Comparison of ENCODE assay signal across 8 mouse cellular contexts in genomic region chr1:93210213-93210641, GRCm38 (mm10). TPM values are rescaled to one million over a fixed set of nuclear protein-coding genes. Genes with fewer than 3 reads are reported as not detected.
DNase-seq lines count a peak whose midpoint lies in the region; ATAC-seq and TF ChIP-seq lines count a peak whose summit lies in the region.

No protein-coding gene starts in this region.

- no peak overlapping the region for H3K9ac ChIP-seq in hindbrain, embryonic 14.5 days
- H3K9ac ChIP-seq in stomach, embryonic 16.5 days (ENCODE audit: low read length): no peak overlapping the region

- in situ Hi-C loops in Patski (cut with MboI; ENCODE audit: low pct_unique_long_range_greater_than_20kb): no loop called here

- H3K36me3 ChIP-seq in hindbrain, embryonic 14.5 days (replicated peaks; ENCODE audit: control insufficient read depth, insufficient read depth): no peaks in the 10 kb centered on the region
- no peaks in the 10 kb centered on the region for H3K36me3 ChIP-seq in stomach, embryonic 16.5 days (ENCODE audit: control insufficient read depth, insufficient read depth, low read length)

- 19% methylated on average over 9 of the region's 9 CpGs for WGBS in cerebellum, adult 2 months
- WGBS in hindbrain, embryonic 14.5 days: 34% methylated on average over 9 of the region's 9 CpGs
- 10% methylated on average over 9 of the region's 9 CpGs for WGBS in stomach, embryonic 16.5 days

- peak; percentile 55 for ATAC-seq in Patski
- ATAC-seq in hindbrain, embryonic 14.5 days (ENCODE audit: low FRiP score): peak; percentile 75
- ATAC-seq in stomach, embryonic 16.5 days (ENCODE audit: insufficient read depth, low FRiP score): peak; percentile 85

- H3K27me3 ChIP-seq in Patski: no peaks in the 10 kb centered on the region
- H3K27me3 ChIP-seq in cerebellum, adult 2 months (ENCODE audit: control insufficient read depth, insufficient read depth, low read length): no peaks in the 10 kb centered on the region
- no peaks in the 10 kb centered on the region for H3K27me3 ChIP-seq in hindbrain, embryonic 14.5 days (ENCODE audit: control insufficient read depth, insufficient read depth, low read length)
- H3K27me3 ChIP-seq in stomach, embryonic 16.5 days (ENCODE audit: control insufficient read depth, insufficient read depth, low read length): no peaks in the 10 kb centered on the region

- no peak overlapping the region for H3K27ac ChIP-seq in cerebellum, adult 2 months (ENCODE audit: insufficient read depth, low read length)
- H3K27ac ChIP-seq in hindbrain, embryonic 14.5 days: no peak overlapping the region
- peak overlapping the region; percentile 82 for H3K27ac ChIP-seq in stomach, embryonic 16.5 days (ENCODE audit: low read length)

- H3K4me3 ChIP-seq in cerebellum, adult 2 months (replicated peaks; ENCODE audit: insufficient read depth, low read depth, low read length): no peak overlapping the region
- H3K4me3 ChIP-seq in hindbrain, embryonic 14.5 days (replicated peaks; ENCODE audit: low read length): no peak overlapping the region
- no peak overlapping the region for H3K4me3 ChIP-seq in stomach, embryonic 16.5 days (replicated peaks; ENCODE audit: low read length)

- POLR2A ChIA-PET in Patski (lab: Charles Lee): interaction anchor here (0.7 to 1.6 kb wide), 5 partner anchors 11 to 30 kb away, joined by 3 to 7 read pairs (median 3); no protein-coding TSS in a partner anchor

- DNase-seq in Patski (ENCODE audit: low read depth, low spot score): no peak
- DNase-seq in cerebellum, adult 2 months: peak; percentile 31 to 60
- DNase-seq in gastrocnemius, postnatal 10 days: peak; percentile 44
- DNase-seq in hindbrain, embryonic 14.5 days (ENCODE audit: low spot score): peak; percentile 67
- peak; percentile 27 to 34 for DNase-seq in layer of hippocampus, postnatal 25 days (ENCODE audit: extremely low spot score in 1 of 2, low spot score in 1 of 2)
- DNase-seq in lung, postnatal 36 days: peak; percentile 79
- DNase-seq in thymus, postnatal 10 days (ENCODE audit: low spot score in 2 of 2): no peak

- no peak overlapping the region for H3K4me2 ChIP-seq in hindbrain, embryonic 14.5 days (replicated peaks)
- H3K4me2 ChIP-seq in stomach, embryonic 16.5 days (ENCODE audit: low read depth, low read length): 0 out of 2 replicates have a peak overlapping the region, but pooled peaks have one; percentile 20

- TF ChIP-seq POLR2A in cerebellum, adult 2 months (IDR thresholded peaks at IDR 0.05; ENCODE audit: borderline replicate concordance, insufficient read depth, low read length): no peak

- H3K4me1 ChIP-seq in cerebellum, adult 2 months (ENCODE audit: control insufficient read depth, insufficient read depth, low read length): peaks cover 7% of the 10 kb centered on the region
- peaks cover 18% of the 10 kb centered on the region for H3K4me1 ChIP-seq in hindbrain, embryonic 14.5 days (replicated peaks; ENCODE audit: control insufficient read depth, insufficient read depth, low read length)
- H3K4me1 ChIP-seq in stomach, embryonic 16.5 days (ENCODE audit: control insufficient read depth, insufficient read depth, low read length): peaks cover 28% of the 10 kb centered on the region

- CTCF ChIA-PET in Patski (lab: Charles Lee): interaction anchor here (0.9 to 1.1 kb wide), 2 partner anchors 15 kb away, joined by 3 read pairs; no protein-coding TSS in a partner anchor

- H3K9me3 ChIP-seq in hindbrain, embryonic 14.5 days (ENCODE audit: control insufficient read depth, low read length): no peaks in the 10 kb centered on the region
- H3K9me3 ChIP-seq in stomach, embryonic 16.5 days (replicated peaks; ENCODE audit: control insufficient read depth, low read length): no peaks in the 10 kb centered on the region

- TF ChIP-seq CTCF in Patski (IDR thresholded peaks at IDR 0.05): no peak
- no peak for TF ChIP-seq CTCF in cerebellum, adult 2 months (IDR thresholded peaks at IDR 0.05; ENCODE audit: borderline replicate concordance, insufficient read depth, low read depth, low read length)

RNA-seq across cellular contexts. Expression of gene Sned1, which starts 25.4 kb away (rescaled TPM):
- polyA plus RNA-seq in Patski (2021): 48.9 TPM
- polyA plus RNA-seq in cerebellum, adult 2 months (2012; rRNA removed): 18.5 and 20.6 TPM in 2 replicates
- total RNA-seq in gastrocnemius, postnatal 10 days (2021): 1 to 10 TPM; 5.9 to 9.7 TPM
- polyA plus RNA-seq in hindbrain, embryonic 14.5 days (2014; fragmentation: Nextera tagmentation; extraction: Ambion mirVana): 9.4 and 10.9 TPM in 2 replicates
- total RNA-seq in layer of hippocampus, postnatal 25 days (2021): 1 to 10 TPM; 3.8 to 8.1 TPM
- polyA plus RNA-seq in stomach, embryonic 16.5 days (2015; fragmentation: Nextera tagmentation; extraction: Ambion mirVana): 9.2 and 9.3 TPM in 2 replicates

RNA-seq across cellular contexts. Expression of gene Crocc2, which starts 41.7 kb away (rescaled TPM):
- polyA plus RNA-seq in Patski (2021): 0.30 TPM
- 0.28 and 0.54 TPM in 2 replicates for polyA plus RNA-seq in cerebellum, adult 2 months (2012; rRNA removed)
- total RNA-seq in gastrocnemius, postnatal 10 days (2021): under 1 TPM in 1 of 2 experiments, not detected in 1; 0.05 TPM
- 0.22 and 0.50 TPM in 2 replicates for polyA plus RNA-seq in hindbrain, embryonic 14.5 days (2014; fragmentation: Nextera tagmentation; extraction: Ambion mirVana)
- total RNA-seq in layer of hippocampus, postnatal 25 days (2021): under 1 TPM; 0.17 to 0.35 TPM
- 0.18 and 0.24 TPM in 2 replicates for polyA plus RNA-seq in stomach, embryonic 16.5 days (2015; fragmentation: Nextera tagmentation; extraction: Ambion mirVana)

RNA-seq across cellular contexts. Expression of gene 2310007B03Rik, which starts 49.5 kb away (rescaled TPM):
- not detected for polyA plus RNA-seq in Patski (2021)
- 0.10 TPM in 1 of 2 replicates, not detected in the other for polyA plus RNA-seq in cerebellum, adult 2 months (2012; rRNA removed)
- total RNA-seq in gastrocnemius, postnatal 10 days (2021): not detected
- 0.26 and 0.33 TPM in 2 replicates for polyA plus RNA-seq in hindbrain, embryonic 14.5 days (2014; fragmentation: Nextera tagmentation; extraction: Ambion mirVana)
- total RNA-seq in layer of hippocampus, postnatal 25 days (2021): not detected
- 17.7 and 32.8 TPM in 2 replicates for polyA plus RNA-seq in stomach, embryonic 16.5 days (2015; fragmentation: Nextera tagmentation; extraction: Ambion mirVana)

Comparison
In these comparisons a context has a peak if more than half of its experiments do, and no peak if none do; other contexts are left out.
1. DNase-seq: peak in cerebellum, adult 2 months (2 of 2), gastrocnemius, postnatal 10 days (single experiment), hindbrain, embryonic 14.5 days (single experiment), layer of hippocampus, postnatal 25 days (2 of 2) and lung, postnatal 36 days (single experiment); none in Patski (single experiment) and thymus, postnatal 10 days (0 of 2).
2. RNA of gene 2310007B03Rik, which starts 49.5 kb away (polyA plus RNA-seq): 17.7 to 32.8 TPM in stomach, embryonic 16.5 days; 0.26 to 0.33 TPM in hindbrain, embryonic 14.5 days, 0.10 TPM in cerebellum, adult 2 months and not detected in Patski (single experiment); every median in the first group is over 10 times any median in the second.
3. Peak in every context shown above with its lines, with median percentiles within 50 percentile points of each other: ATAC-seq.